Mouse (Mus musculus): ENCODE results near the gene Hoxa11. TPM values are rescaled to one million over a fixed set of nuclear protein-coding genes. Genes with fewer than 3 reads are reported as not detected.

The Hoxa11 gene
- total RNA-seq, 2 experiments from 2014 or later = not detected

- DNase-seq = no peak
- intact Hi-C loops (cut with DNase I) = loop anchor here (10.0 kb wide), 1 partner anchor 49 kb away; the partner anchor contains the start of gene Evx1
Observed at GRCm38 (mm10) chr6:52265913-52266665, 20.5 kb upstream of the Hoxa11 start.

GRCm38 (mm10) chr6:52265306-52265912, 19.8 kb upstream of the Hoxa11 start:
- DNase-seq = no peak
- intact Hi-C loops (cut with DNase I) = loop anchor here (10.0 kb wide), 1 partner anchor 49 kb away; the partner anchor contains the start of gene Evx1

- intact Hi-C loops (cut with DNase I) = loop anchor here (10.0 kb wide), 1 partner anchor 51 kb away; the partner anchor contains the start of gene Evx1
- DNase-seq = no peak
Observed at GRCm38 (mm10) chr6:52264106-52264790, 18.6 kb upstream of the Hoxa11 start.

- intact Hi-C loops (cut with DNase I) = loop anchor here (10.0 kb wide), 1 partner anchor 52 kb away; the partner anchor contains the start of gene Evx1
- DNase-seq = no peak
Observed at GRCm38 (mm10) chr6:52263321-52263585, 17.6 kb upstream of the Hoxa11 start.

- intact Hi-C loops (cut with DNase I) = loop anchor here (10.0 kb wide), 1 partner anchor 52 kb away; the partner anchor contains the start of gene Evx1
- DNase-seq = peak in 1 of 2 experiments; percentile 19
Observed at GRCm38 (mm10) chr6:52262463-52263320, 17.1 kb upstream of the Hoxa11 start.

GRCm38 (mm10) chr6:52261751-52262462, 16.3 kb upstream of the Hoxa11 start:
- peak in 1 of 2 experiments; percentile 25 for DNase-seq
- intact Hi-C loops (cut with DNase I) = loop anchor here (10.0 kb wide), 1 partner anchor 53 kb away; the partner anchor contains the start of gene Evx1

GRCm38 (mm10) chr6:52260654-52261575, 15.3 kb upstream of the Hoxa11 start, which contains the start of gene Hoxa13:
Gene Hoxa13, minus strand, starts transcription at chr6:52260880.
- intact Hi-C loops (cut with DNase I) = loop anchor here (10.0 kb wide), 1 partner anchor 54 kb away; the partner anchor contains the start of gene Evx1
- no peak for DNase-seq

- no peak for DNase-seq
- intact Hi-C loops (cut with DNase I) = loop anchor here (2.0 to 10.0 kb wide), 3 partner anchors 55 to 707 kb away; partner anchors contain the start of gene Evx1
Observed at GRCm38 (mm10) chr6:52259811-52260261, 14.2 kb upstream of the Hoxa11 start.

GRCm38 (mm10) chr6:52259081-52259790, 13.6 kb upstream of the Hoxa11 start:
- intact Hi-C loops (cut with DNase I) = loop anchor here (2.0 to 5.0 kb wide), 2 partner anchors 466 to 708 kb away; no protein-coding TSS in a partner anchor
- DNase-seq = peak in 1 of 2 experiments; percentile 35

- intact Hi-C loops (cut with DNase I) = loop anchor here (1.0 to 5.0 kb wide), 3 partner anchors 583 to 710 kb away; no protein-coding TSS in a partner anchor
- peak; percentile 87 to 92 for DNase-seq
Observed at GRCm38 (mm10) chr6:52256956-52257355, 11.3 kb upstream of the Hoxa11 start.

GRCm38 (mm10) chr6:52253511-52254500, 8.2 kb upstream of the Hoxa11 start:
- peak in 1 of 2 experiments; percentile 55 for DNase-seq
- intact Hi-C loops (cut with DNase I) = no loop called here

- intact Hi-C loops (cut with DNase I) = no loop called here
- no peak for DNase-seq
Observed at GRCm38 (mm10) chr6:52252775-52253376, 7.3 kb upstream of the Hoxa11 start.

- intact Hi-C loops (cut with DNase I) = no loop called here
Observed at GRCm38 (mm10) chr6:52252016-52252774, 6.6 kb upstream of the Hoxa11 start.

GRCm38 (mm10) chr6:52251177-52251879, 5.7 kb upstream of the Hoxa11 start:
- DNase-seq = no peak
- intact Hi-C loops (cut with DNase I) = no loop called here

More at GRCm38 (mm10) chr6:52252016-52252774, 6.6 kb upstream of the Hoxa11 start:
- no peak for DNase-seq
